Mouse (Mus musculus) adrenal gland, adult 2 months (tissue): ENCODE data around the gene 2810004N23Rik. TPM values are rescaled to one million over a fixed set of nuclear protein-coding genes. Genes with fewer than 3 reads are reported as not detected.
A peak's percentile ranks its signal among the peaks of the same experiment; 100 is the strongest.
"Not testable (repeated sequence)": the region's sequence is repeated elsewhere in the genome, so short reads cannot be mapped to it uniquely, and the experiment has no call there.

ENCODE experiments used
- DNase-seq: peaks from one replicate; pipeline ENCODE4 v3.0.0; 2021
- polyA plus RNA-seq: library from polyadenylated mRNA; depleted of rRNA; stranded (reverse); fragments of >200 nt; gene quantifications from 2 replicates; pipeline ENCODE4 v1.2.3, GENCODE M21; 2012
- total RNA-seq, 2 experiments: library from RNA; stranded (reverse); gene quantifications; 2 replicates each; pipeline ENCODE4 v1.2.3; 2021

The 2810004N23Rik gene
- total and polyA plus RNA-seq, 3 experiments: 10.7 to 28.0 (median 25.9) TPM

DNA sequence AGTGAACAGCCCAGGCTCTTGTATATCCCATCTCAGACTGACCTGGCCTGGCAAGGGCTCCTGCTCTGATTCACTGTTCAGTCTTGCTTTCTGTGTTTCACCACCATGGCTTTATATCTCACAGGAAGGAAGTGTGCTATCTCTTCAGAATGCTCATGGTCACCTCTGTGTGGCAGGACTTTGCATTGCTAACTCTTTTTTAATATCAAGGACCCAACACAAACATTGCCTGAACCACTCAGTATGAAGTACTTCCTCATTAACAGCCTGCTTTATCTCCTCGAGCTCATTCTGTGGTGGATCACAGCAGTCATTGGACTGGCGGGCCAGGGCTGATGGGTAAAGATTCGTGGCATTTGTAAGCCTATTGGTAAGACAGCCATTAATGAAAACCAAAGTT lies 3.7 kb upstream of the 2810004N23Rik start:
- no peak for DNase-seq

DNA sequence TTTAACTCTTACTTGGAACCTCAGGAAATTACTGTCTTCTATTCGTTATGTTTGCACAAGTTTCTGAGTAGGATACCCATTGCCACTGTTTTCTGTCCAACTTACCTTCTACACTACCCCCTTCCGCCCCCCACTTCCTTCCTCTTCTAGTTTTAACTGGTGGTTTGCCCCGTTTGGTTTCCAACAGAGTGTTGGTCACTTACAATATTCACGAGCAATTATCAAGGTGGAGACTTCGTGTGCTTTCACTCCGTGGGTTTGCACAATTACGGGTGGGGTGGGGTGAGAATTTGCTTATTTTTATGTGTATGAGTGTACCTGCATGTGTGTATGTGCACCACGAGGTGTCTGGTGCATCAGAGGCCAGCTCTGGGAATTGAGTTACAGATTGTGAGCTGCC lies 809 bp upstream of the 2810004N23Rik start:
- DNase-seq: no peak

DNA sequence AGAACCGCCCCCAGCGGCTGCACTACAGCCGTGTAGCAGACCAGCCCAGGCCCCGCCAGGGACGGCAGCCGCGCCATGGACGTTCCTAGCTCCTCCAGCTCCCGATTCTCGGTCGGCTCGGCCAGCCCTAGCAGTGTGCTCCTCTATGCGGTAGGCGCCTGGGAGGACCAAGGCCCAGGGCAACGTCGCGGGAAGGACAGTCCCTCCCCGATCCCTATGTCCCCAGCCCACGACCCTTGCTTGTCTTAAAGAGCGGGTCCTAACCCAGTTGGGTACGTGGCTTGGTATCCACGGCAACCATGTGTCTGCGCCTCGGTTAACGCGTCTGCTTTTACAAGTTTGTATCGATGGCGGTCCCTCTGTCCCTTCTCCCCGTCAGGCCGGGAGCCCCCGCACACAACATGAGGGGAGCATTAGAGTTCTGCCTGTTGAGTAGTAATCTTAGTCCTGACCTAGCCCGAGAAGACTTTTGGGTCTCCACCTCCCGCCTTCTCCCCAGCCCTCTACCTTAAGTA lies 300 bp upstream of the 2810004N23Rik start:
- no peak for DNase-seq

DNA sequence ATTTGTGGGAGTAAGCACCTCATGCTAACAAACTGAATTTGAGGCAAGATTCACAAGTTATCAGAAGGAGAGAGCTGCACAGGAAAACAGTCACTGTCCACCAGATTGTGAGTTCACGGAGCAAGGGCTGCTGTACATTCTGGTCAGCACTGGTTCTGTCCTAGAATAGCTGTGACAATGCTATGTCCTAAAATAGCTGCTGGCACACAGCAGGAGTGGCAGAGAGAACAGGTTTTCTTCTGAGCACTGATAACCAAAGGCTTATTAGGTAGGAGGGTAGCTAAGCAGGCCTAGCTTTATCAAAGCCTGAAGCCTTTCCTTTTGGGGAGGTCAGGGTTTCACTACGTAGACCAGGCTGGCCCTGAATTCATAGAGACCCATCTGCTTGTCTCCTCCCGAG lies 2.7 kb downstream of the 2810004N23Rik start:
- no peak for DNase-seq

DNA sequence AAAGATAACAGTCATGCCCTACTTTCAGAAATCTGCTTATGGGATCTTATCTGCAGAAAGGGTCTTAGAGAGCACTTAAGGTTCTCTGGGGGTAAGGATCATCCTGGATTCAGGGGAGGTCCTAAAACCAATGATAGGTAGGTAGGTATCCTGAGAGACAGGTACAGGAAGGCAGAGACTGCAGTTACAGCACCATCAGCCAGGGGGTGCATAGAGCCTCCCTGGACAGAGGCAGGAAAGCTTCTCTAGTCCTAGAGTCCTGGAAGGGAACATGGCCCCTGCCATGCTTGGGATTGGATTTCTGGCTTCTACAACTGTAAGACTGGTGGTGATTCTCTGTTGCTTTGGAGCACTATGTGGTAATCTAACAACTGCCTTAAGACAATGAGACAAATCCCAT lies 3.5 kb downstream of the 2810004N23Rik start:
- DNase-seq: no peak

DNA sequence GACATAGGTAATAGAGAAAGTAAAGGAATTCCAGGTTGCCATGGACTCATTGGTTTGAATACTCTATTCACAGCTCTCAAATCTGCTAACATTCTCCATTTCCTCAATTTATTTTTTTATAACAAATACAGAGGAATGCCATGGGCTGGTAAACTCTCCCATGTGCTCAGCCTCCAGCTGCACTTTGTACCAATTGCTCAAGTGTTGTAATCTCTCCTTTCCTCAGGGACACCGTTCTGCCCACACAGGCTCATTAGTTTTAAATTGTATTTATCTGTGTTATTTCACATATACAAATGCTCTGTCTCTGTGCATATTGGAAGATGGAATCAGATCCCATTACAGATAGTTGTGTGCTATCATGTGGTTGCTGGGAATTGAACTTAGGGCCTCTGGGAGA lies 9.4 kb downstream of the 2810004N23Rik start:
- no peak for DNase-seq

DNA sequence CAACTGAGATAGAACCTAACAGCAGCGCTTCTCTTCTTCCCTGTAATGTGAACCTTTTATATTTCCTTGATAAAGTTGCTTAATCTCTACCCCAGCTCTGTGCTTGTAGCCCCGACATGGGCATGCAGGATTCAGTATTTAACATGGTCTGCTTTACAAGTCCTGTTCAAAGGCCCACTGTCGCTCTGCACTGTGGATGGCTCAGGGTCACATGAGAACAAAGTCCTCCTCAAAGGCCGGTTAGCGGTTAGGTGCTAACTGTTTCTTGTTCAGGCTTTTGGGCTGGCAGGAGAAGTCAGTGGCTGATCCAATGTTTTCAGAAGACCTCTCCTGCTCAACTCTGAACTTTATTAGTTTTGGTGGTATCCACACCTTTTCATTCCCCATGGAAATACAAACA lies 17.3 kb downstream of the 2810004N23Rik start:
- no peak for DNase-seq

DNA sequence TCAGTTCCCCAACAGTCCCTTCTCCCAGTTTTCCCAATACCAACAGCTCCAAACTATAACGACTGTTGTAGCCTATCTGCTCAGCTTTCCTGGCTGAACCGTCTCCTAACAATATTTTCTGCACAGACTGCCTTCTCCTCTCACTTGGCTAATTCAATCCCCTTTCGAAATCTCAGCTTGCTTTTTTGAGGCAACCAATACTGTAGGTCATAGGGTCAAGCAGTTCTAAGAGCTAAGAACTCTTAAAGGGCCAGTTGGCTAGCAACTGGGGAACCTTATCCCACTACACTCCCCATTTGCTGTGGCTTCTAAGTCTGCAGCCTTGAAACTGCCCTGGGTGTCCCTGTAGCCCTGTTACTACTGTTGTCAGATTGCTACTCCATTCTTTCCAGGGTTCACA lies 17.8 kb downstream of the 2810004N23Rik start:
- no peak for DNase-seq

DNA sequence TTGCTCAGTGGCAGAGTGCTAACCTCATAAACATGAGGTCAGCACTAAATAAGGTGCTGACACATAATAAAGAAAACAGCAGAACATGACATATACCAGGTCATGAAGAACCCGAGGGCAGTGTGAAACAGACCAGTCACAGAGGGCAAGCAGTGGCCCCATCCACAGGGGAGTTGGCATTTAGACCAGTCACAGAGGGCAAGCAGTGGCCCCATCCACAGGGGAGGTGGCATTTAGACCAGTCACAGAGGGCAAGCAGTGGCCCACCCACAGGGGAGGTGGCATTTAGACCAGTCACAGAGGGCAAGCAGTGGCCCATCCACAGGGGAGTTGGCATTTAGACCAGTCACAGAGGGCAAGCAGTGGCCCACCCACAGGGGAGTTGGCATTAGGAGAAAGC lies 20.0 kb downstream of the 2810004N23Rik start:
- DNase-seq: not testable (repeated sequence)

DNA sequence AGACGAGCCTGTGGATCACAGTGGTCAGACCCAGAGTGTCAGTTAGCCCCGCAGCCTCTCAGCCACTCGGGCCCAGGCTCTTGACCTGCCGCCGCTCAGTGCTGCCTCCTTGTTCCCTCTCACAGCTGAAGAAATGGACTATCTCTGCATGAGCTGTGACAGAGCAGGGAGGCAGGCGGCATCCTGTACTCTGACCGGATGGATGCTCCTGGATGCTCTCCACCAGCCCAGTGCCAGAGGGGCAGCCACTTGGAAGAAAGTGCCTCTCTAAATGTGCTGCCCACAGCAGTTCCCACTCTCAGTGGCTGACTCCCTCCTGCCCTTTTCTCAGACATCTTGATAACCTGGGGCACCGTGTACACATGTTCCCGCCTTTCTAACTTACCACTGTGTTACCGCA lies 21.1 kb downstream of the 2810004N23Rik start:
- DNase-seq: no peak

DNA sequence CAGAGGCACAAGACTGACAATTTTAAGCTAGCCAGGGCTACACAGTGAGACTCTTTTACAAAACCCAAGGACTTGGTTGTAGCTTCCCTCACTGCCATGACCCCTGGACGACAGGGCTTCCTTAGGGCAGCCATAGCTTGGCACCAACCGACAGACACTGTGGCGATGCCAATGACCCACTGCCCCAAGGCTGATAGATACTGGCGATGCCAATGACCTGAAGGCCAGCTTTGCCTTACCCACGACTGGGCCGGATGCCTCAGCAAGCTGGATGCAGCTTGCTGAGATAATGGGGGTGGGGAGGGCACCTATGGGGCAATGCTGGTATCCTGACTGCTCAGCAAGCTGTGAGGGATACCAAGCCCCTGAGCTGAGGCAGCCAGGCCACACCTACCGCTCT lies 22.0 kb downstream of the 2810004N23Rik start:
- peak; percentile 38 for DNase-seq

DNA sequence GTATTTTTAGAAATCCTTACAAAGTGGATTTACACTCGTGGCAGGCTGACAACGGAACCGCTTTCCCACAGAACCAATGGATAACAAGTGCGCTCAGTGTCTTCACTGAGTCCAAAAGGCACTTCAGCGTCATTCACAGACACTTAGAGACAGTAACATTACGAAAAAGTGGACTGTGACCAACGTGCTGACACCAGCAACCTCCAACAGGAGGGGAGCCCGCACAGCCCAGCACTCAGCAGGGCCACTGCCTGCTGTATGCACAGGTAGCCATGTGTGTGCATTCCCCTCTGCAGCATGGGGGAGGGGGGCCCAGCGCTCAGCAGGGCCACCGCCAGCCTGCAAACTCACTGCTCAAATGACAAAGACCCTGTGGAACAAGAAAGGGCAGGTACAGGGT lies 23.5 kb downstream of the 2810004N23Rik start:
- no peak for DNase-seq

DNA sequence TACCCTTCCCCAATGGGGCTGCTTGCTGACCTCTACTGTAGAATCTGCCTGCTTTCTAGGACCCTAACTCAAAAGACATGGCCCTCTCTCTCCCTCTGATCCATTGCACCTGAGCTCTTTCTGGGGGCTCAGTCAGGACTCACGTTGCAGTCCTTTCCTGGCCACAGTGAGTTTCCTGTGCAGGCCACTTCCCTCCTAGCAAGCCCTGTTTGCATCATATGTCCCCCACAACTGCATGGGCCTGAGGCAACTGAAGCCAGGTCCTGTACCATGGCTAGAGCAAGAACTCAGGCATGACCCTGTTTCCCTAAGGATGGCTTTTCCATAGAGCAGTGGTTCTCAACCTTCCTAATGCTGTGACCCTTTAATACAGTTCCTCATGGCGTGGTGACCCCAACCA lies 25.0 kb downstream of the 2810004N23Rik start:
- DNase-seq: no peak

DNA sequence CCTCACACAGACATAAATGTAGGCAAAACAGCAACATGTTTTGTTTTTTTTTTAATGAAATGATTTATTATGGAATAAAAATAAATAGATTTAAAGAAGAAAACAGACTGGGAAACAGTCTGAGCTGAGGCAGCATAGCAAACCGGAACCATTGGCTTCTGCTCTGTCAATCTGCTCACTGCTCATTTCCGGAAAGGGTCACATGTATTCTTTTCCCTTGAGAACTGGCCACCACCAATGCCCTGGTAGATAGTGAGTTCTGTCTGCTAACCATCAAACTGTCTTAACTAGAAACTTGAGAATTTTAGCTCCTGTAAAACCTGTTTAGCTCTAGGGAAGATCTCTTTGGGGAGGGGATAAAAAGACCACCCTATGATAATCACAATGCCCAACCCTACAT lies 26.0 kb downstream of the 2810004N23Rik start:
- DNase-seq: no peak

DNA sequence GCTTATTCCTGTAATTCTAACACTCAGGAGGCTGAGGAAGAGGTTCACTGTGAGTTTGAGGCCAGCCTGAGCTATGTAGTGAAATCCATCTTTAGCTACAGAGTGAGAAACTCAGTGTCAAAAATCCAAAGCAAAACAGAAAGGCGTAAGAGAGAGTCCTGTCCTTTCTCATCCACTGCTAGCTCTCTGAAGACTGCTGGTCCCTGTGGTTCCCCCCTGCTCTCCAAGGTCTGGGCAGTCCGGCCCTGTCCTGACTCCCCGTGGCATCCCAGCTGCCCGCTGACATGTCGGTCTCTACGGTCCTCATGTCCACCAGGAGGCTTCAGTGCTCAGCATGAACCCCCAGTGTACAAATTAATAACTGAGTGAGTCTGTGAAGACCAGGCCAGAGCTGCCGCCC lies 26.6 kb downstream of the 2810004N23Rik start:
- no peak for DNase-seq

DNA sequence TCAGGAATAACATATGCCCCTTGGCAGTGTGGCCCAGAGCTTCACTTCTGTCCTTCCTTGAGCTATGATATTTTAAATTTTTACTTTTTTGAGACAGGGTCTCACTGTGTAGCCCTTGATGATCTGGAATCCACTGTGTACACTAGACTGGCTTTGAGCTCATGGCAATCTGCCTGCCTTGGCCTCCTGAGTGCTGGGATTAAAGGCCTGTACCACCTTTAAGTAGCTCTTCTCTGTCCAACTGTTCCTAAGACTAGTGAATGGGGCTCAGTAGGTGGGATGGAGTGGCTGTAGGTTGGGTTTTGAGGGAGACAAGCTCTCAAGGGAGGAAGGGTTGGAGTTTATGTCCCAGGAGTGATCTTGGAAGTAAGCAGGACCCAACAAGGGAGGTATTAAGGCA lies 27.1 kb downstream of the 2810004N23Rik start:
- no peak for DNase-seq

DNA sequence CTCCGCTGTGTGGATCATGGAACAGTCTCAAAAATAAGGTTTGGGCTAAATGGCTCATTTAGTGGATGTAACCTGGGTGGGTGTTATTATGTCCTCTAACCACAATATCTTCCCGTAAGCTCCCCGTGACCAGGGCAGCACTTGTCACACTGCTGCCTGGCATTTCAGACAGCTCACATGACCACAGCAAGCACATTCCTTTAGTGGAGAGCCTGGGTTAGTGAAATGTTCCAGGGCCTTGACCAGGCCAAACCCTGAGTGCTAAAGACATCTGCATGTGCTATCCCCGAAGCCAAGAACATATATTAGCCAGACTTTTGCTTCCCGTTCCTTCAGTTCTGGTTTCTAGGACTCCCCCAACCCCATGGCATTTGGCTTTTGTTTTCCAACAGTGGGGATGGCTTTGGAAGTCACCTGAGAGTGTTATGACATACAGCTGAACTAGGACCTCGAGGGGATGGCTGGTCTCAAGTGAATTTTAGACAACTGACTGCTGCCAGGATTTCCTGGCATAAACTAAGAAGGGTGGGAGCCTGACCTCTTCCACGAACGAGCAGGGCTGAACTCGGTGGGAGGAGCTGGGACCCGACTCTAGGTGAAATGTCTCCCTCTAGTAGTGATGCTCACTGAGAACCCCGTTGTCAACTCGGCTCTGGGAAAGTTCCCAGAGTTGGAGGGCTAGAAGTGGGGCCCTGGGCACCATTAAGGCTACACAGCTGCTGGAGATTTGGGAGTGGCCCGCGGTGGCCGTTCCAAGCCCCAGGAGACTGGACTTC lies 29.3 kb downstream of the 2810004N23Rik start:
- peak; percentile 35 for DNase-seq

DNA sequence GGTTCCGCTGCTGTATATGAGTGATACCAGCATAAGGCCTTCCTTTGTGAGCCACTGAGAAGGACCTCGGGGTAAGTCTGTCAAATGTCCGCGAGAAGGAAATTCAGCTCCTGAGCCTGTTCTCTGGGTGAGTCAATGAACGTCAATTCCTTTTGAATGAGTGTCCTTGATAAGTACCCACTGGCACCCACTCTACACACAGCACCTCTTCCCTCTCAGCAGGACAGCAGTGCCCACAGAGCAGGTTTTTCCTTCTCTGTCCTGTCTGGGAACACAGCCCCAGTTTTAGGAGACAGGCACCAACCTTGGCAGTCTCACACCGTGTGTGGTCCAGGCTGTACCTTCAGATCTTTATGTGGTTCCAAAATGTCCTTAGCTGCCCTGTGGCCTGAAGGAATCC lies 31.0 kb downstream of the 2810004N23Rik start:
- no peak for DNase-seq

DNA sequence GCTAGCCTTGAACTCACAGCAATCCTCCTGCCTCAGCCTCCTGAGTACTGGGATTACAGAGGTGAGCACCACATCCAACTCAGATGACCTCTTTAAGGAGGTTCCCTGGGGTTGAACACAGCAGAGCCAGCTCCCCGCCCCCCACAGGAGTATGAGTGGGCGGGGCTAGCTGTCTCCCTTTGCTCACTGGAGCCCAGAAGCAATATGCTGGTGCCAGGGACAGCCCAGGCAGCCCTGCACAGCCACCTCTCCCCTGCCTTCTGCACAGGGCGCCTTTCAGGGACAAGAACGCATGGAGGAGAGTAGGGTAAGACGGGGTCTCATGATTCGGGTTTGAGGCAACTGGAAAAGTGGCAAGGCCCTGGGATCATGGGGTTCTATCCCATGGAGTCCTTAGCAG lies 31.4 kb downstream of the 2810004N23Rik start:
- peak; percentile 28 for DNase-seq

DNA sequence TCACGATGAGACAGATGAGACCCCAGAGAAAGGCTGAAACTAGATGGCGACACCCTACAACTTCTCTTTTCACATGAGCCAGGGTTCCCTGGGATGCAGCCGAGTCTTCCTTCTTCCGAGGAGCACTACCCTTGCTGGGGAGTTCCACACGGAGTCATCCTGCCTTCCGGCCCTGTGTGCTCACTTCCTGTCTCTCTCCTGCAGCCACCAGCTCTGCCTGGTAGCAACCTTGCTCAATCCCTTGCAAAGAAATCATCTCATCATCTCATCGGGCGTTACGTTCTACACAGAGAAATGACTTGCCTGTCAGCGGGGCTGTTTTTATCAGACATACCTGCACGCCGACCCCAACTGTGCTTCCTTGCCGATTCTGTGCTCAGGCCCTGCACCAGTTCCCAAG lies 32.9 kb downstream of the 2810004N23Rik start:
- no peak for DNase-seq

DNA sequence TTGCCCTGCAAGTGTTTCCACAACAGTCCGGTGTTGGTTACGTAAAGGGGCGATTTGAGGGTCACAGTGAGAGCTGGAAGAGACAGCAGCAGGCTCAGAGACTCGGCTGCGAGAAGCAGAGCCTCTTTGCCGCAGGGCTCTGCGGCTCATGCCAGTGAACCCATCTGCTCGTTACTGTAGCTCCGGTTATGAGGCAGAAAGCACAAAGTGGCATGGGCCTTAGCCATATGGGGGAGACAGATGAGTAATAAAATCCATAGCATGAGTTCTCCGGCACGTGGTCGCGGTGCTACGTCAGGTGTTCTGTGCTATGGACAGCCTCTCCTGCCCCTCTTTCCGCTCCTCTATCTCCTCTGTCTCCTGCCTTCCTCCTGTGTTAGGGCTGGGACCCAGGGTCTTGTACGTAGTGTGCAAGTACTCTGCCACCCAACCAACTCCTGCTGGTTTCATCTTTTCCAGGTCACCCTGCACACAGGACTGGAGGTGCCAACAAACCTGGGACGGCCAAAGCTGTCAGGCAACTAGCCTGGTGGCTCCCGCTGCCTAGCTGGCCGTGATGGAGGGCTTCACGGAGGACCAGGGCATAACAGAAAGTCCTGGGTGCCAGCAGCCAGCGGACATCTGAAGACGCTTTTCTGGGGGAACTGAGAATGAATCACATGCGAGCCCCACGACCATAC lies 34.2 kb downstream of the 2810004N23Rik start:
- DNase-seq: no peak

DNA sequence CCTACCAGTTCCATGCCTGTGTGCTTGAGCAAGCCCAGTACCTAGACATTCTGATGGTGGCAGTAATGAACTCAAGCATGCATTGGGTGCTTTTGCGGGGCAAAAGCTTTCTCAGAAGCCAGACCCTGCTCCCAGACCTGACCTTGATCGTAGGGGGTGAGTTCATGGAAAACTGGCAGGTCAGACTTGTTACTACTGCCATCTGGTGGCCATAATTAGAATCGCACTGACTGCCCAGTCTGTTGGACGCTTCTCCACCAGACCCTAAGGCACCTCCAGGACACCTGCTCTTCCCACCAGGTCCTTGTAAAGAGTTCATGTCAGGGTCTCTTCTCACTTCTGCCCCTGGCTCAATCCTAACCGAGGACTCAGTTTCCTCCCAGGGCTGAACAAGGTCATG lies 35.5 kb downstream of the 2810004N23Rik start:
- DNase-seq: peak; percentile 52

DNA sequence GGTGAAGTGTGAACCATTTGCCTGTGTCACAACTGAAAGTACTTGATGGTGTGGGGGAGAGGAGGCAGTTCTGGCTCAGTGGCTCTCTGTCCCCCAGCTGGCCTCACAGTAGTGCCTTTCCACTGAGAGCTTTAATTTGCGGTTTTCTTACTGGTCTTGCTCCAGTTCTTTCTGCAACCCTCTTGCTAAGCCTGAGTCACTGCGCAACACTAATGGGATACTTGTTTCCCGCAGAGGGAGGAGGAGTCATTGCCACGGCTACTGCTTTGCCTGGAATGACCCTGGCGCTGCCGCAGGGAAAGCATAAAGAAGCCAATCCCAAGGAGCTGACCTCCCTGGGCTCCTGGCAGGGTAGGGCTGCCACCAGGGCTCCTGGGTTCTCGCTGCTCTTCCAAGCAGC lies 36.3 kb downstream of the 2810004N23Rik start:
- peak; percentile 85 for DNase-seq

DNA sequence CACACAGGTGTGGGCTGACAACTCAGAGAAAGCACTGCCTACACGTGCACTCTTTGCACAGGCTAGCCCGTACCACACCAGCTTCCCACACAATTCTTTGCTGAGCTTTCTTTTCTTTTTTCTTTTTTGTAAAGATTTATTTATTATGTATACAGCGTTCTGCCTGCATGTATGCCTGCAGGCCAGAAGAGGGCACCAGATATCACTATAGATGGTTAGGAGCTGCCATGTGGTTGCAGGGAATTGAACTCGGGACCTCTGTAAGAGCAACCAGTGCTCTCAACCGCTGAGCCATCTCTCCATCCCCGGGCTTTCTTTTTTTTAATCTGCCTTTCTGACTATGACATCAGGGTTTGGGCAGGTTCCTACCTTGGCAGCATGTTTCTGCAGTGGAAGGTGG lies 39.4 kb downstream of the 2810004N23Rik start:
- DNase-seq: no peak
